Mouse (Mus musculus): ENCODE measurements around the gene Cox6b2.

Gene Cox6b2

GRCm38 (mm10) chr7:4719276-4719675 lies 33.6 kb downstream of the Cox6b2 start:
- no peak for DNase-seq (ENCODE audit: low spot score)

- no peak for DNase-seq (ENCODE audit: low spot score)
Measured at GRCm38 (mm10) chr7:4716955-4717354, 35.9 kb downstream of the Cox6b2 start.

- no peak for DNase-seq (ENCODE audit: low spot score)
Measured at GRCm38 (mm10) chr7:4712594-4712993, 40.3 kb downstream of the Cox6b2 start.

- peak; percentile 22 for DNase-seq (ENCODE audit: low spot score)
Measured at GRCm38 (mm10) chr7:4705098-4705497, 47.8 kb downstream of the Cox6b2 start.

GRCm38 (mm10) chr7:4703195-4703594 lies 49.7 kb downstream of the Cox6b2 start:
- no peak for DNase-seq (ENCODE audit: low spot score)

GRCm38 (mm10) chr7:4702334-4702733 lies 50.6 kb downstream of the Cox6b2 start:
- no peak for DNase-seq (ENCODE audit: low spot score)
